Mouse (Mus musculus): Measurements from ENCODE around the gene Gpd1l. TPM values are rescaled to one million over a fixed set of nuclear protein-coding genes. Genes with fewer than 3 reads are reported as not detected.
"Not testable (repeated sequence)": the region's sequence is repeated elsewhere in the genome, so short reads cannot be mapped to it uniquely, and the experiment has no call there.

Gpd1l gene
- 28.5 and 30.7 TPM in 2 replicates for polyA plus RNA-seq (2015; fragmentation: Nextera tagmentation; extraction: Ambion mirVana)

GRCm38 (mm10) chr9:114933723-114934171 is at the start of gene Gpd1l:
TSS of gene Gpd1l (minus strand) at chr9:114933987.
- under 1% methylated on average over 30 of the region's 30 CpGs for WGBS
- H3K27me3 ChIP-seq: no peaks in the 10 kb centered on the region
- peak within 1 kb of the TSS; percentile 78 for H3K4me2 ChIP-seq
- H3K9me3 ChIP-seq: no peaks in the 10 kb centered on the region
- ATAC-seq (ENCODE audit: low read depth): peak; percentile 97
- peak within 1 kb of the TSS; percentile 75 for H3K9ac ChIP-seq
- peak within 1 kb of the TSS; percentile 57 for H3K4me3 ChIP-seq
- peak within 1 kb of the TSS; percentile 73 for H3K27ac ChIP-seq (replicated peaks)
- no peaks in the 10 kb centered on the region for H3K36me3 ChIP-seq
- peaks cover 17% of the 10 kb centered on the region for H3K4me1 ChIP-seq (replicated peaks)

GRCm38 (mm10) chr9:114982689-114983360 is 49.0 kb upstream of the Gpd1l start, which contains the start of gene Rps27rt:
TSS of gene Rps27rt (minus strand) at chr9:114982739.
- WGBS: 94% methylated on average over 16 of the region's 16 CpGs
- peaks cover 18% of the 10 kb centered on the region for H3K27me3 ChIP-seq
- H3K4me3 ChIP-seq: no peak within 1 kb of the TSS
- H3K9me3 ChIP-seq: no peaks in the 10 kb centered on the region
- no peak within 1 kb of the TSS for H3K27ac ChIP-seq (replicated peaks)
- peaks cover 18% of the 10 kb centered on the region for H3K4me1 ChIP-seq (replicated peaks)
- no peaks in the 10 kb centered on the region for H3K36me3 ChIP-seq
- no peak within 1 kb of the TSS for H3K4me2 ChIP-seq
- H3K9ac ChIP-seq: no peak within 1 kb of the TSS
- no peak for ATAC-seq (ENCODE audit: low read depth)

GRCm38 (mm10) chr9:114979969-114980368 is 46.2 kb upstream of the Gpd1l start:
- H3K4me3 ChIP-seq: peak overlapping the region; percentile 67; the same call in 1 of the 2 replicates
- H3K27ac ChIP-seq (replicated peaks): no peak overlapping the region
- ATAC-seq (ENCODE audit: low read depth): no peak
- WGBS: 79% methylated on average over 6 of the region's 6 CpGs
- peaks cover 31% of the 10 kb centered on the region for H3K27me3 ChIP-seq
- peak overlapping the region; percentile 88 for H3K4me2 ChIP-seq
- no peaks in the 10 kb centered on the region for H3K9me3 ChIP-seq
- H3K4me1 ChIP-seq (replicated peaks): peaks cover 22% of the 10 kb centered on the region
- no peaks in the 10 kb centered on the region for H3K36me3 ChIP-seq
- H3K9ac ChIP-seq: no peak overlapping the region

GRCm38 (mm10) chr9:114978281-114979111 is 44.7 kb upstream of the Gpd1l start, which contains the start of gene Osbpl10:
TSS of gene Osbpl10 (plus strand) at chr9:114978569.
- peak within 1 kb of the TSS; percentile 88 for H3K27ac ChIP-seq (replicated peaks)
- H3K4me3 ChIP-seq: peak within 1 kb of the TSS; percentile 67
- H3K27me3 ChIP-seq: peaks cover 31% of the 10 kb centered on the region
- H3K9me3 ChIP-seq: no peaks in the 10 kb centered on the region
- peak; percentile 86 for ATAC-seq (ENCODE audit: low read depth)
- peak within 1 kb of the TSS; percentile 86 for H3K9ac ChIP-seq
- peak within 1 kb of the TSS; percentile 88 for H3K4me2 ChIP-seq
- under 1% methylated on average over 48 of the region's 86 CpGs for WGBS
- H3K4me1 ChIP-seq (replicated peaks): peaks cover 22% of the 10 kb centered on the region
- H3K36me3 ChIP-seq: no peaks in the 10 kb centered on the region

GRCm38 (mm10) chr9:114977461-114978280 is 43.9 kb upstream of the Gpd1l start:
- 11% methylated on average over 31 of the region's 31 CpGs for WGBS
- Histone ChIP-seq H3K4me1 (replicated peaks) (peaks cover 22% of the 10 kb centered on the region), H3K9ac (peak overlapping the region; percentile 86), H3K27me3 (peaks cover 31% of the 10 kb centered on the region), H3K36me3 (no peaks in the 10 kb centered on the region), H3K9me3 (no peaks in the 10 kb centered on the region), H3K27ac (replicated peaks) (peak overlapping the region; percentile 88), H3K4me2 (peak overlapping the region; percentile 88), H3K4me3 (peak overlapping the region; percentile 67)
- peak; percentile 34 for ATAC-seq (ENCODE audit: low read depth)

- not testable (repeated sequence) for H3K4me1 ChIP-seq (replicated peaks); H3K27me3 ChIP-seq; H3K4me3 ChIP-seq; H3K27ac ChIP-seq (replicated peaks); H3K36me3 ChIP-seq; H3K9me3 ChIP-seq; H3K9ac ChIP-seq; ATAC-seq (ENCODE audit: low read depth); H3K4me2 ChIP-seq
- 88% methylated on average over 7 of the region's 7 CpGs for WGBS
Measured at GRCm38 (mm10) chr9:114966286-114966685, 32.5 kb upstream of the Gpd1l start.

GRCm38 (mm10) chr9:114964093-114964492 is 30.3 kb upstream of the Gpd1l start:
- Histone ChIP-seq H3K36me3 (no peaks in the 10 kb centered on the region), H3K9me3 (0 out of 2 replicates have a peak, but pooled peaks cover 6% of the 10 kb centered on the region), H3K4me3 (no peak overlapping the region), H3K27me3 (no peaks in the 10 kb centered on the region), H3K9ac (no peak overlapping the region), H3K27ac (replicated peaks) (no peak overlapping the region), H3K4me1 (replicated peaks) (no peaks in the 10 kb centered on the region), H3K4me2 (no peak overlapping the region)
- ATAC-seq (ENCODE audit: low read depth): no peak
- WGBS: 74% methylated on average over 3 of the region's 3 CpGs

- Histone ChIP-seq H3K4me2 (no peak overlapping the region), H3K4me3 (no peak overlapping the region), H3K27me3 (no peaks in the 10 kb centered on the region), H3K36me3 (no peaks in the 10 kb centered on the region), H3K9me3 (0 out of 2 replicates have a peak, but pooled peaks cover 6% of the 10 kb centered on the region), H3K9ac (no peak overlapping the region), H3K27ac (replicated peaks) (no peak overlapping the region), H3K4me1 (replicated peaks) (no peaks in the 10 kb centered on the region)
- 89% methylated on average over 6 of the region's 6 CpGs for WGBS
- ATAC-seq (ENCODE audit: low read depth): no peak
Measured at GRCm38 (mm10) chr9:114960844-114961243, 27.1 kb upstream of the Gpd1l start.

GRCm38 (mm10) chr9:114960043-114960789 is 26.4 kb upstream of the Gpd1l start:
- no peak overlapping the region for H3K4me2 ChIP-seq
- H3K4me1 ChIP-seq (replicated peaks): no peaks in the 10 kb centered on the region
- no peak overlapping the region for H3K4me3 ChIP-seq
- H3K27me3 ChIP-seq: no peaks in the 10 kb centered on the region
- no peaks in the 10 kb centered on the region for H3K36me3 ChIP-seq
- no peak overlapping the region for H3K9ac ChIP-seq
- no peak for ATAC-seq (ENCODE audit: low read depth)
- 78% methylated on average over 4 of the region's 4 CpGs for WGBS
- no peak overlapping the region for H3K27ac ChIP-seq (replicated peaks)
- H3K9me3 ChIP-seq: 0 out of 2 replicates have a peak, but pooled peaks cover 6% of the 10 kb centered on the region

GRCm38 (mm10) chr9:114956945-114957344 is 23.2 kb upstream of the Gpd1l start:
- 37% methylated on average over 5 of the region's 5 CpGs for WGBS
- ATAC-seq (ENCODE audit: low read depth): no peak
- no peak overlapping the region for H3K9ac ChIP-seq

GRCm38 (mm10) chr9:114955340-114955739 is 21.6 kb upstream of the Gpd1l start:
- no peak for ATAC-seq (ENCODE audit: low read depth)
- 94% methylated on average over 11 of the region's 11 CpGs for WGBS
- Histone ChIP-seq H3K4me3 (no peak overlapping the region), H3K27ac (replicated peaks) (no peak overlapping the region), H3K4me2 (no peak overlapping the region), H3K27me3 (no peaks in the 10 kb centered on the region), H3K36me3 (no peaks in the 10 kb centered on the region), H3K4me1 (replicated peaks) (no peaks in the 10 kb centered on the region), H3K9ac (no peak overlapping the region), H3K9me3 (no peaks in the 10 kb centered on the region)

More at GRCm38 (mm10) chr9:114956945-114957344, 23.2 kb upstream of the Gpd1l start:
- Histone ChIP-seq H3K4me2 (no peak overlapping the region), H3K27ac (replicated peaks) (no peak overlapping the region), H3K9me3 (no peaks in the 10 kb centered on the region), H3K4me1 (replicated peaks) (no peaks in the 10 kb centered on the region), H3K27me3 (no peaks in the 10 kb centered on the region), H3K36me3 (no peaks in the 10 kb centered on the region), H3K4me3 (no peak overlapping the region)
